Mouse (Mus musculus): ENCODE measurements around the gene Pheta1. TPM values are rescaled to one million over a fixed set of nuclear protein-coding genes. Genes with fewer than 3 reads are reported as not detected.

Gene Pheta1
- polyA plus RNA-seq, 1 experiment, result 22.0 TPM

- no peak for TF ChIP-seq GATA1 (IDR thresholded peaks at IDR 0.05; ENCODE audit: low read length)
Measured at GRCm38 (mm10) chr5:121889375-121889774, 40.6 kb downstream of the Pheta1 start.

GRCm38 (mm10) chr5:121889819-121890362 lies 41.1 kb downstream of the Pheta1 start:
- no peak for TF ChIP-seq GATA1 (IDR thresholded peaks at IDR 0.05; ENCODE audit: low read length)

DNA sequence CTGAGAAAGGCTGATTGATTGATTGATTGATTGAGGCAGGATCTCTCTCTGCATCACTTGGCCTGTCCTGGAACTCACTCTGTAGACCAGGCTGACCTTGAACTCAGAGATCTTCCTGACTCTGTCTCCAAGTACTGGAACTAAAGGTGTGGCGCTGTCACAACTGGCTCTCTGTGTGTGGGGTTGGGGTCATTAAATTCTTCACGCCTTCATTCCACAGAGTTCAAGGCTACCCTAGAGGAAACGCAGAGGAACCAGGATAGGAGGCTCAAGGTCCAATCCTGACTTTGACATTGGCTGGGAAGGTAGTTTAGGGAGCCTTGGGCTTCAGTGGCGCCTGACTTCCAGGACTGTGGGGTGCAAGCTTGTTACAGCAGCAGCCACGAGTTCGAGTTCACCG lies 42.1 kb downstream of the Pheta1 start:
- TF ChIP-seq GATA1 (IDR thresholded peaks at IDR 0.05; ENCODE audit: low read length), result no peak

- TF ChIP-seq GATA1 (IDR thresholded peaks at IDR 0.05; ENCODE audit: low read length), result no peak
Measured at GRCm38 (mm10) chr5:121892281-121892680, 43.5 kb downstream of the Pheta1 start.

DNA sequence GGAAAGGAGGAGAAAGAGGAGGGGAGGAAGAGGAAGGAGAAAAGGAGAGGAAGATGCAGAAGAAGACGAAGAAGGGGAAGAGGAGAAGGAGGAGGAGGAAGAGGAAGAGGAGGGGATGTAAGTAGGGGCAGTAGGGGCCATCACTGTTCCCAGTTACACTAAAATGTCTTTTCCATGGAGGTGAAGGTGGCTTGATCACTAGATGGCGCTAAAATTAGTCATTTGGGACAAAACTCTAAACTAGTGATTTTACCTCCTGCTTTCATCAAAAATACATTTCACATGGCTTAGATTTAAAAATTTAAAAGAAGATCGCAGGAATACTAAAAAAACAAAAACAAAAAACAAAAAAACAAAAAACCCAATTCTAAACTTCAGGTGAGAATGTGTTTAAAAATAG lies 44.8 kb downstream of the Pheta1 start:
- TF ChIP-seq GATA1 (IDR thresholded peaks at IDR 0.05; ENCODE audit: low read length), result no peak

GRCm38 (mm10) chr5:121894647-121895046 lies 45.9 kb downstream of the Pheta1 start:
- TF ChIP-seq GATA1 (IDR thresholded peaks at IDR 0.05; ENCODE audit: low read length), result no peak

DNA sequence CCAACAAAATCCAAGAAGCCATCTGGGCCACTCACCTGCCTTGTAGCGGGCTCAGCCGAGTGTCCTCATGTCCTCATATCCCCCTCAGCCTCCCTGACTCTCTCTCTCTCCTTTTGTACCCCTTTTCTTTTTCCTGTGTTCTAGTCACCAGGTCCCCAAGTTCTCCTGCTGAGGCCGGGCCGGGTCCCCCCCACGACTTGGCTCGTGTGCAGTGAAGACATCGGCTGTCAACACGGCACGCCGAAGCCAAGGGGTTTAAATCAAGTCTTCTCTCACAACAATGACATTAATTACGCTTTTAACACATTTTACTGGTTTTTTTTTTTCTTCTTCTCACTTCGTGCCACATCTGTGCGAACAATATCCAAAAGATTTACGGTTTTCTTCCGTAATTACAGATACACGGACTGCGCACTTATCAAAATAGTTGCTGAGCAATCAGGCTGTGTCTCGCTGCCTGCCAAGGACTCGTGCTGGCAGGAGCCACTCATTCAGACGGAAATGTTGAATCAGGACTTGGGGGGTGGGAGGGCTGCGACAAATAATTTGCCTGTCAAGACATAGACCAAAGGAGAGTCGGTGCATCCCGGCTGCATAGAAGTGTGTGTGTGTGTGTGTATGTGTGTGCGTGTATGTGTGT lies 46.5 kb downstream of the Pheta1 start:
- TF ChIP-seq GATA1 (IDR thresholded peaks at IDR 0.05; ENCODE audit: low read length), result no peak

DNA sequence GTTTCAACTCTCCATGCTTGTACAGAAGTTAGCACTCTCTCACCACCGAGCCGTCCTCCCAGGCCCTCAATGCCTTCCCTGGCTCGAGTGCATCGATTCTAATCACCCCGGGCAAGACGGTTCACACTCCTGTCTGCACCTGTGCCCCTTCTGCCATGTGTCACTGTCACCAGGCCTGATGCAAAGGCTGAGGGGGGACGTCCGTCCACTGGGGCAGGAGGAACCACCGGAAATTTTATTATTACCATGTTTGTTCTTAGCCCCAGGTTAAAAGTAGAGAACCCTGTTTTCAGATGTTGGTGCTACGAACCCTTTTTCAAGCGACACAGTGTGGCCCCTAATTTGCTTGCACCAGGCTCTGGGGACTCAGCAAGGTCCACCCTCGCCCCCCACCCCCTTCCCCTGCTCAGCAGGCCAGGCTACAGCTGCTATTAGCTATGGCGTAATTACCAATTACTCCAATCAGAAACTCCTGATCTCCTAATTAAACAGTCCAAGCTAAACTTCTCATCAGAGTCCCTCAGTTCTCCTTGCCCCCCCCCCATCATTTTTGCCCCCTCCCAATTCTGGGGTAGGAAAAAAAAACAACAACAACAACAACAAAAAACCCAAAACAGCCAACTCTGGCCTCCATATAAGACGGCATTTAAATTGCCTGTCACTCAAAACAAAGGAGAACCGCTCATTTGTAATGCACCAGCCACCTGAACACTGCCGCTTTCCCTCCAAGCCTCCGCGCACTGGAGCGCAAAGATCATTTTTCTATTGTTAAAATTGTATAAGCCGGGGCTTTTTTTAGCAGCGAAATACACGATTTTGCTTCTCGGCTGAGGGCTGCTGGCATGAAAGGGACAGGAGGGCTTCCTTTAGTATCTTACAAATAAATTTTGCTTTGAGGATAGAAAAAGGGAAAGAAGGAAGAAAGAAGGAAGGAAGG lies 54.3 kb downstream of the Pheta1 start:
- no peak for TF ChIP-seq GATA1 (IDR thresholded peaks at IDR 0.05; ENCODE audit: low read length)

Other genes starting within 250 kb of the Pheta1 start
- gene Acad12, start 230.0 kb upstream of the Pheta1 start, polyA plus RNA-seq (2012), result 1.0 and 1.3 TPM in 2 replicates
- gene Acad10, start 188.5 kb upstream of the Pheta1 start, polyA plus RNA-seq (2012), result 2.6 and 3.5 TPM in 2 replicates
- 12.8 and 12.9 TPM in 2 replicates for gene Brap, start 188.4 kb upstream of the Pheta1 start, polyA plus RNA-seq (2012)
- gene Atxn2, start 137.6 kb upstream of the Pheta1 start, polyA plus RNA-seq (2012), result 43.1 and 81.7 TPM in 2 replicates
- 131 and 166 TPM in 2 replicates for gene Sh2b3, start 11.3 kb upstream of the Pheta1 start, polyA plus RNA-seq (2012)
- gene Cux2, start 201.1 kb downstream of the Pheta1 start, polyA plus RNA-seq (2012), result not detected in 2 replicates